8 mouse cellular contexts compared by ENCODE assay signal in the genomic region with DNA sequence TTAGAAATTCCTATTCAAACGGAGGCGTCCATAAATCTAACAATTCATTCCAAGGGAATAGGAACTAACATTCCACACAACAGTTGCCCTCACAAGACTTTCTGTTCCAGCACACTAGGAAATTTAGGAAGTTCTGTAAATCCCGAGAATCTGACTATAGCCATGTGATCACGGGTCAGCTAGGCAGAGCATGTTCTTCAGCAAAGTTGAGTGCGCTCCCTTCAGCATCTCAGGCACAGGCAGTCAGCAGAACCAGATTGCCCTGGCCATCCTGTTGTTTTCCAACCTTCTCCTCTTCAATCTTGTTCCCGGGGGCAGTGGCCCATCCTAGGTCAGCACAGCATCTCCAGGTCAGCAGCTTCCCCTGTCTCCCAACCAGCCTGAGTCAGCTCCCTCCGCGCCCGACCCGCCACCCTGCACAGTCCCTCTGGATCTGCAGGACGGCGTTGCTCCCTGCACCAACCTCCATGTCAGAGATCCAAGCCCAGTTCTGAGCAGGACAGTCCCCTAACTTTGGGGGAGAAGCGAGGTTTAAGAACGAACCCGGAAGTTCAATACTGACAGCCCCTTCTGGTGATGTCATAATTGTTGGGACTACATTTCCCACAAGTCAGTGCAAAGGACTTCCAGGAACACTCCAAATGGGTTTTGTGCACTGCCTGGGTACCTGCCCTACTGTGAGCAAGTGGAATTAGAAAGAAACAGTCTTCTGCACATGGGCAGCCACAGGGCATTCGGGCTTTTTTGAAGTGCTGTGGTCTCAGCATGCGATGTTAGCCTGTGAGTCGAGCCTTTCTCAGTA. TPM values are rescaled to one million over a fixed set of nuclear protein-coding genes. Genes with fewer than 3 reads are reported as not detected.
DNase-seq lines count a peak whose midpoint lies in the region; ATAC-seq lines count a peak whose summit lies in the region.

No protein-coding gene starts in this region.

- WGBS in heart, embryonic 12.5 days, result 5% methylated on average over 18 of the region's 18 CpGs
- WGBS in kidney, embryonic 16.5 days, result 7% methylated on average over 18 of the region's 18 CpGs

- peak overlapping the region; percentile 93 for H3K4me3 ChIP-seq in brown adipose tissue, adult 24 weeks (ENCODE audit: insufficient read depth, low read depth, low read length)
- H3K4me3 ChIP-seq in heart, embryonic 12.5 days, result peak overlapping the region; percentile 79
- H3K4me3 ChIP-seq in kidney, embryonic 16.5 days (ENCODE audit: low read length), result peak overlapping the region; percentile 86

- H3K4me1 ChIP-seq in brown adipose tissue, adult 24 weeks (ENCODE audit: control insufficient read depth, insufficient read depth, insufficient read length, low read length), result no peaks in the 10 kb centered on the region
- no peaks in the 10 kb centered on the region for H3K4me1 ChIP-seq in heart, embryonic 12.5 days (replicated peaks)
- H3K4me1 ChIP-seq in kidney, embryonic 16.5 days (ENCODE audit: insufficient read depth, low read length), result no peaks in the 10 kb centered on the region

- peak; percentile 64 for DNase-seq in liver
- peak; percentile 30 to 50 for DNase-seq in monocyte, adult 2 months (ENCODE audit: low read depth in 1 of 2, low spot score in 2 of 2)
- DNase-seq in spleen, postnatal 14 days (ENCODE audit: low spot score in 2 of 2), result peak; percentile 8 to 41

- peak overlapping the region; percentile 74 for H3K9ac ChIP-seq in heart, embryonic 12.5 days
- H3K9ac ChIP-seq in kidney, embryonic 16.5 days (replicated peaks; ENCODE audit: low read length), result peak overlapping the region; percentile 84

- H3K27ac ChIP-seq in brown adipose tissue, adult 24 weeks (replicated peaks; ENCODE audit: low read depth, low read length), result peak overlapping the region; percentile 73; the same call in 1 of the 2 replicates
- H3K27ac ChIP-seq in heart, embryonic 12.5 days (ENCODE audit: poor library complexity, severe bottlenecking), result peak overlapping the region; percentile 8; the same call in 1 of the 2 replicates
- H3K27ac ChIP-seq in kidney, embryonic 16.5 days (ENCODE audit: low read length), result 0 out of 2 replicates have a peak overlapping the region, but pooled peaks have one; percentile 53

- no peaks in the 10 kb centered on the region for H3K27me3 ChIP-seq in heart, embryonic 12.5 days (replicated peaks)
- H3K27me3 ChIP-seq in kidney, embryonic 16.5 days (ENCODE audit: insufficient read depth, low read length), result no peaks in the 10 kb centered on the region

- ATAC-seq in CD4-positive, CD25-positive, alpha-beta regulatory T cell, adult 4 months, result peak; percentile 98
- peak; percentile 87 for ATAC-seq in erythroid progenitor cell, adult 5-6 weeks (replicated peaks; ENCODE audit: low FRiP score, poor library complexity, severe bottlenecking)
- ATAC-seq in heart, embryonic 12.5 days (ENCODE audit: insufficient number of reproducible peaks, low FRiP score), result peak; percentile 96
- peak; percentile 99 for ATAC-seq in kidney, embryonic 16.5 days (ENCODE audit: low FRiP score, low TSS enrichment)

- H3K9me3 ChIP-seq in heart, embryonic 12.5 days (replicated peaks), result peaks cover 7% of the 10 kb centered on the region; the same call in 1 of the 2 replicates
- 0 out of 2 replicates have a peak, but pooled peaks cover 7% of the 10 kb centered on the region for H3K9me3 ChIP-seq in kidney, embryonic 16.5 days (ENCODE audit: low read length)

- peak overlapping the region; percentile 84 for H3K4me2 ChIP-seq in heart, embryonic 12.5 days
- peak overlapping the region; percentile 69 for H3K4me2 ChIP-seq in kidney, embryonic 16.5 days (replicated peaks; ENCODE audit: low read depth, low read length)

- H3K36me3 ChIP-seq in heart, embryonic 12.5 days, result peaks cover 7% of the 10 kb centered on the region; the same call in 1 of the 2 replicates
- peaks cover 6% of the 10 kb centered on the region for H3K36me3 ChIP-seq in kidney, embryonic 16.5 days (ENCODE audit: insufficient read depth, low read length)

RNA-seq across cellular contexts. Expression of a gene that starts 9.5 kb away (rescaled TPM):
- polyA plus RNA-seq in CD4-positive, CD25-positive, alpha-beta regulatory T cell, adult 4 months (2017; shearing (Covaris generic)), result 1 to 10 TPM in 1 of 2 experiments, under 1 TPM in 1; 0.96 to 1.5 TPM
- polyA plus RNA-seq in brown adipose tissue, adult 24 weeks (2012; ENCODE audit: insufficient read depth, insufficient read length, missing spikeins), result 0.58 and 1.7 TPM in 2 replicates
- 0.36 and 0.42 TPM in 2 replicates for total RNA-seq in erythroid progenitor cell, adult 5-6 weeks (2015; ENCODE audit: low replicate concordance)
- 0.38 and 0.77 TPM in 2 replicates for total RNA-seq in erythroid progenitor cell, adult 5-6 weeks (2017; ENCODE audit: low replicate concordance)
- polyA plus RNA-seq in heart, embryonic 12.5 days (2016; fragmentation: Nextera tagmentation; extraction: Ambion mirVana), result 1.7 and 1.9 TPM in 2 replicates
- polyA plus RNA-seq in kidney, embryonic 16.5 days (2015; fragmentation: Nextera tagmentation; extraction: Ambion mirVana), result 1.6 and 2.1 TPM in 2 replicates

RNA-seq across cellular contexts. Expression of a gene that starts 37.5 kb away (rescaled TPM):
- 1 to 10 TPM in 1 of 2 experiments, under 1 TPM in 1; 0.72 to 1.5 TPM for polyA plus RNA-seq in CD4-positive, CD25-positive, alpha-beta regulatory T cell, adult 4 months (2017; shearing (Covaris generic))
- not detected in 2 replicates for polyA plus RNA-seq in brown adipose tissue, adult 24 weeks (2012; ENCODE audit: insufficient read depth, insufficient read length, missing spikeins)
- total RNA-seq in erythroid progenitor cell, adult 5-6 weeks (2015; ENCODE audit: low replicate concordance), result not detected in 2 replicates
- total RNA-seq in erythroid progenitor cell, adult 5-6 weeks (2017; ENCODE audit: low replicate concordance), result 1.4 TPM in 1 of 2 replicates, not detected in the other
- 0.45 and 0.78 TPM in 2 replicates for polyA plus RNA-seq in heart, embryonic 12.5 days (2016; fragmentation: Nextera tagmentation; extraction: Ambion mirVana)
- polyA plus RNA-seq in kidney, embryonic 16.5 days (2015; fragmentation: Nextera tagmentation; extraction: Ambion mirVana), result 0.76 and 0.86 TPM in 2 replicates

Comparison
In these comparisons a context has a peak if more than half of its experiments do, and no peak if none do; other contexts are left out.
1. Peak in every context shown above with its lines: DNase-seq, ATAC-seq, H3K4me3 ChIP-seq and H3K27ac ChIP-seq.
2. H3K27ac ChIP-seq: peak in every context shown above with its lines; median percentile 73 in brown adipose tissue, adult 24 weeks; 53 in kidney, embryonic 16.5 days; 8 in heart, embryonic 12.5 days.